Mouse (Mus musculus) CH12.LX (cell line): ENCODE results near the gene Fbxw4.

Source experiments
- CTCF ChIP-seq, 2 experiments: IDR thresholded peaks in 1 of 2; conservative IDR thresholded peaks in 1 of 2; 2 replicates each; pipeline ENCODE4 v1.5.1; 2011 to 2012; ENCODE audit warnings: low read depth in 2 of 2, low read length in 2 of 2, improper control_type of control experiment in 1 of 2, inconsistent platforms in 1 of 2, mild to moderate bottlenecking in 1 of 2, moderate library complexity in 1 of 2
- E2F4 ChIP-seq: IDR thresholded peaks from 2 replicates; pipeline ENCODE4 v1.6.1; 2011; ENCODE audit warnings: low read depth, low read length, improper control_type of control experiment; ENCODE audit not compliant: insufficient replicate concordance
- MAFK ChIP-seq: IDR thresholded peaks from 2 replicates; pipeline ENCODE4 v1.6.1; 2011; ENCODE audit warnings: low read length, improper control_type of control experiment; ENCODE audit not compliant: insufficient replicate concordance
- MYC ChIP-seq: IDR thresholded peaks from 2 replicates; pipeline ENCODE4 v1.6.1; 2011; ENCODE audit warnings: low read depth, mild to moderate bottlenecking, improper control_type of control experiment, low read length
- POLR2A ChIP-seq: IDR thresholded peaks from 2 replicates; pipeline ENCODE4 v1.6.1; 2011; ENCODE audit warnings: low read depth, mild to moderate bottlenecking, improper control_type of control experiment, low read length
- TBP ChIP-seq: conservative IDR thresholded peaks from 2 replicates; pipeline ENCODE4 v1.6.1; 2011; ENCODE audit warnings: low read depth, low read length, improper control_type of control experiment
- UBTF ChIP-seq: IDR thresholded peaks from 2 replicates; pipeline ENCODE4 v1.6.1; 2012; ENCODE audit warnings: low read depth, mild to moderate bottlenecking, inconsistent platforms, low read length, improper control_type of control experiment, moderate library complexity
- ZC3H11A ChIP-seq: IDR thresholded peaks from 2 replicates; pipeline ENCODE4 v1.6.1; 2012; ENCODE audit warnings: low read depth, mild to moderate bottlenecking, inconsistent platforms, low read length, improper control_type of control experiment

- TF ChIP-seq ZC3H11A (no peak), MAFK (no peak), TBP (no peak), CTCF (conservative IDR thresholded peaks at IDR 0.05 in 1 of 2, IDR thresholded peaks at IDR 0.05 in 1 of 2; ENCODE audit: low read depth in 2 of 2, low read length in 2 of 2) (no peak), POLR2A (no peak), UBTF (no peak), E2F4 (no peak), MYC (no peak)
Measured at GRCm38 (mm10) chr19:45614928-45615327, 45.2 kb downstream of the Fbxw4 start.
